Mouse (Mus musculus): ENCODE results near the gene Klk4.

- TF ChIP-seq GATA1 (IDR thresholded peaks at IDR 0.05; ENCODE audit: borderline replicate concordance, low read length) (no peak), FLI1 (IDR thresholded peaks at IDR 0.05; ENCODE audit: low read length) (no peak)
These were observed 39.6 kb downstream of the Klk4 start for GRCm38 (mm10) chr7:43920582-43920981.
